Mouse (Mus musculus) thymus, postnatal 10 days (tissue): ENCODE measurements around the gene Sit1.

Experiments
- DNase-seq, 2 experiments: peaks; one replicate each; pipeline ENCODE4 v3.0.0; 2021; ENCODE audit warnings: low spot score in 2 of 2

Sit1 gene

GRCm38 (mm10) chr4:43470301-43470700 lies 13.2 kb downstream of the Sit1 start:
- no peak for DNase-seq

GRCm38 (mm10) chr4:43466872-43467271 lies 16.7 kb downstream of the Sit1 start:
- DNase-seq, result no peak

GRCm38 (mm10) chr4:43465935-43466334 lies 17.6 kb downstream of the Sit1 start:
- DNase-seq, result no peak

GRCm38 (mm10) chr4:43463102-43463501 lies 20.4 kb downstream of the Sit1 start:
- DNase-seq, result no peak

- DNase-seq, result no peak
Observed at GRCm38 (mm10) chr4:43457124-43457523, 26.4 kb downstream of the Sit1 start.

- DNase-seq, result peak; percentile 50 to 64
Observed at GRCm38 (mm10) chr4:43456470-43456869, 27.1 kb downstream of the Sit1 start.

GRCm38 (mm10) chr4:43454041-43454836 lies 29.3 kb downstream of the Sit1 start, which contains the start of gene Cd72:
Cd72 (minus strand) TSS chr4:43454628.
- DNase-seq, result no peak

- DNase-seq, result peak in 1 of 2 experiments; percentile 38
Observed at GRCm38 (mm10) chr4:43453413-43453812, 30.1 kb downstream of the Sit1 start.

- no peak for DNase-seq
Observed at GRCm38 (mm10) chr4:43452315-43452714, 31.2 kb downstream of the Sit1 start.

GRCm38 (mm10) chr4:43448554-43448953 lies 35.0 kb downstream of the Sit1 start:
- DNase-seq, result no peak

GRCm38 (mm10) chr4:43447251-43447650 lies 36.3 kb downstream of the Sit1 start:
- DNase-seq, result no peak

GRCm38 (mm10) chr4:43443511-43443910 lies 40.0 kb downstream of the Sit1 start:
- no peak for DNase-seq

- peak in 1 of 2 experiments; percentile 52 for DNase-seq
Observed at GRCm38 (mm10) chr4:43442456-43443361, 40.8 kb downstream of the Sit1 start.

GRCm38 (mm10) chr4:43442044-43442443 lies 41.5 kb downstream of the Sit1 start:
- DNase-seq, result peak; percentile 99

GRCm38 (mm10) chr4:43441639-43442038 lies 41.9 kb downstream of the Sit1 start, which contains the start of gene Tesk1:
Tesk1 (plus strand) TSS chr4:43441939.
- no peak for DNase-seq

GRCm38 (mm10) chr4:43432832-43433231 lies 50.7 kb downstream of the Sit1 start:
- no peak for DNase-seq
